Mouse (Mus musculus) forebrain, embryonic 15.5 days (tissue): ENCODE measurements around the gene Cdhr4. TPM values are rescaled to one million over a fixed set of nuclear protein-coding genes. Genes with fewer than 3 reads are reported as not detected.

Experiments used
- ATAC-seq: fragments of 200-750 bp; cut with Nextera tagmentation; replicated peaks from 2 replicates; pipeline ENCODE4 v1.8.0; 2017; ENCODE audit warnings: mild to moderate bottlenecking, moderate TSS enrichment, moderate library complexity
- H3K27ac ChIP-seq: fragments of 300-500 bp; sonication (generic); replicated peaks from 2 replicates; pipeline ENCODE4 v1.5.1; 2015; ENCODE audit warnings: mild to moderate bottlenecking, inconsistent platforms
- H3K27me3 ChIP-seq: fragments of 300-500 bp; sonication (generic); 2 replicates; pipeline ENCODE4 v1.6.1; 2015; ENCODE audit warnings: inconsistent platforms
- H3K36me3 ChIP-seq: fragments of 300-500 bp; sonication (generic); 2 replicates; pipeline ENCODE4 v1.6.1; 2015; ENCODE audit warnings: mild to moderate bottlenecking, inconsistent platforms
- H3K4me1 ChIP-seq: fragments of 300-500 bp; sonication (generic); 2 replicates; pipeline ENCODE4 v1.6.1; 2015; ENCODE audit warnings: inconsistent platforms
- H3K4me2 ChIP-seq: fragments of 300-500 bp; sonication (generic); replicated peaks from 2 replicates; pipeline ENCODE4 v1.6.1; 2015; ENCODE audit warnings: mild to moderate bottlenecking, inconsistent platforms
- H3K4me3 ChIP-seq: fragments of 300-500 bp; sonication (generic); 2 replicates; pipeline ENCODE4 v1.5.1; 2015; ENCODE audit warnings: mild to moderate bottlenecking, inconsistent platforms
- H3K9ac ChIP-seq: fragments of 300-500 bp; sonication (generic); replicated peaks from 2 replicates; pipeline ENCODE4 v1.6.1; 2015; ENCODE audit warnings: mild to moderate bottlenecking, inconsistent platforms
- H3K9me3 ChIP-seq: fragments of 300-500 bp; sonication (generic); 2 replicates; pipeline ENCODE4 v1.6.1; 2016; ENCODE audit warnings: inconsistent platforms
- WGBS: fragments of 180-500 bp; shearing (Covaris S2); methylation state at CpG from one replicate; pipeline ENCODE4 v1.1.7; 2015; ENCODE audit warnings: mixed read lengths; 5-methylcytosine and 5-hydroxymethylcytosine counted together
- polyA plus RNA-seq: library from polyadenylated mRNA; unstranded; fragments of >200 nt; fragmentation: Nextera tagmentation; extraction: Ambion mirVana; gene quantifications from 2 replicates; pipeline ENCODE4 v1.2.1, GENCODE M21; 2015

The Cdhr4 gene
- polyA plus RNA-seq, 1 experiment from 2014 or later = 1.7 TPM

- peak overlapping the region; percentile 83 for H3K27ac ChIP-seq
- no peaks in the 10 kb centered on the region for H3K27me3 ChIP-seq
- peak overlapping the region; percentile 28 for H3K4me2 ChIP-seq
- ATAC-seq = peak; percentile 41
- 38% methylated on average over 5 of the region's 5 CpGs for WGBS
- H3K4me3 ChIP-seq = no peak overlapping the region
- 0 out of 2 replicates have a peak, but pooled peaks cover 4% of the 10 kb centered on the region for H3K36me3 ChIP-seq
- peaks cover 20% of the 10 kb centered on the region for H3K4me1 ChIP-seq
- H3K9me3 ChIP-seq = no peaks in the 10 kb centered on the region
- no peak overlapping the region for H3K9ac ChIP-seq
Observed at GRCm38 (mm10) chr9:107961881-107962280, 30.4 kb upstream of the Cdhr4 start.

GRCm38 (mm10) chr9:107962916-107963315 lies 29.4 kb upstream of the Cdhr4 start:
- H3K9ac ChIP-seq = no peak overlapping the region
- no peak overlapping the region for H3K27ac ChIP-seq
- ATAC-seq = no peak
- H3K4me3 ChIP-seq = no peak overlapping the region
- H3K4me2 ChIP-seq = no peak overlapping the region
- H3K36me3 ChIP-seq = no peaks in the 10 kb centered on the region
- H3K27me3 ChIP-seq = no peaks in the 10 kb centered on the region
- no peaks in the 10 kb centered on the region for H3K9me3 ChIP-seq
- 92% methylated on average over 9 of the region's 9 CpGs for WGBS
- peaks cover 20% of the 10 kb centered on the region for H3K4me1 ChIP-seq

- Histone ChIP-seq H3K9me3 (no peaks in the 10 kb centered on the region), H3K9ac (no peak overlapping the region), H3K27ac (no peak overlapping the region), H3K36me3 (no peaks in the 10 kb centered on the region), H3K4me2 (no peak overlapping the region), H3K27me3 (no peaks in the 10 kb centered on the region), H3K4me1 (peaks cover 20% of the 10 kb centered on the region), H3K4me3 (no peak overlapping the region)
- no peak for ATAC-seq
- WGBS = 28% methylated on average over 5 of the region's 5 CpGs
Observed at GRCm38 (mm10) chr9:107963700-107964099, 28.6 kb upstream of the Cdhr4 start.

GRCm38 (mm10) chr9:107964681-107965080 lies 27.6 kb upstream of the Cdhr4 start:
- Histone ChIP-seq H3K9ac (no peak overlapping the region), H3K4me2 (no peak overlapping the region), H3K9me3 (no peaks in the 10 kb centered on the region), H3K27me3 (no peaks in the 10 kb centered on the region), H3K4me1 (peaks cover 20% of the 10 kb centered on the region), H3K4me3 (no peak overlapping the region), H3K36me3 (no peaks in the 10 kb centered on the region), H3K27ac (no peak overlapping the region)
- ATAC-seq = no peak
- WGBS = 96% methylated on average over 9 of the region's 9 CpGs

- H3K9me3 ChIP-seq = no peaks in the 10 kb centered on the region
- H3K27me3 ChIP-seq = no peaks in the 10 kb centered on the region
- H3K27ac ChIP-seq = no peak overlapping the region
- WGBS = 91% methylated on average over 10 of the region's 10 CpGs
- no peak for ATAC-seq
- no peak overlapping the region for H3K9ac ChIP-seq
- no peak overlapping the region for H3K4me2 ChIP-seq
- peaks cover 7% of the 10 kb centered on the region for H3K4me1 ChIP-seq
- H3K36me3 ChIP-seq = no peaks in the 10 kb centered on the region
- no peak overlapping the region for H3K4me3 ChIP-seq
Observed at GRCm38 (mm10) chr9:107966676-107967075, 25.6 kb upstream of the Cdhr4 start.

GRCm38 (mm10) chr9:107967437-107967836 lies 24.9 kb upstream of the Cdhr4 start:
- Histone ChIP-seq H3K36me3 (no peaks in the 10 kb centered on the region), H3K27me3 (no peaks in the 10 kb centered on the region), H3K4me2 (no peak overlapping the region), H3K9ac (no peak overlapping the region), H3K27ac (no peak overlapping the region), H3K4me1 (no peaks in the 10 kb centered on the region), H3K4me3 (no peak overlapping the region), H3K9me3 (no peaks in the 10 kb centered on the region)
- no peak for ATAC-seq
- WGBS = 88% methylated on average over 6 of the region's 6 CpGs

- 89% methylated on average over 7 of the region's 7 CpGs for WGBS
Observed at GRCm38 (mm10) chr9:107968531-107968930, 23.8 kb upstream of the Cdhr4 start.

GRCm38 (mm10) chr9:107970311-107970710 lies 22.0 kb upstream of the Cdhr4 start:
- Histone ChIP-seq H3K4me3 (no peak overlapping the region), H3K9me3 (no peaks in the 10 kb centered on the region), H3K4me2 (no peak overlapping the region), H3K9ac (no peak overlapping the region), H3K4me1 (no peaks in the 10 kb centered on the region), H3K27ac (no peak overlapping the region), H3K27me3 (no peaks in the 10 kb centered on the region), H3K36me3 (no peaks in the 10 kb centered on the region)
- ATAC-seq = no peak
- WGBS = 91% methylated on average over 5 of the region's 5 CpGs

More at GRCm38 (mm10) chr9:107968531-107968930, 23.8 kb upstream of the Cdhr4 start:
- Histone ChIP-seq H3K9ac (no peak overlapping the region), H3K4me2 (no peak overlapping the region), H3K27me3 (no peaks in the 10 kb centered on the region), H3K36me3 (no peaks in the 10 kb centered on the region), H3K4me3 (no peak overlapping the region), H3K27ac (no peak overlapping the region), H3K4me1 (no peaks in the 10 kb centered on the region), H3K9me3 (no peaks in the 10 kb centered on the region)
- no peak for ATAC-seq

GRCm38 (mm10) chr9:107971690-107972541 lies 20.4 kb upstream of the Cdhr4 start:
- 87% methylated on average over 8 of the region's 8 CpGs for WGBS
- no peaks in the 10 kb centered on the region for H3K4me1 ChIP-seq
- ATAC-seq = no peak
- no peaks in the 10 kb centered on the region for H3K9me3 ChIP-seq
- no peak overlapping the region for H3K4me2 ChIP-seq
- no peak overlapping the region for H3K4me3 ChIP-seq
- no peaks in the 10 kb centered on the region for H3K27me3 ChIP-seq
- H3K36me3 ChIP-seq = no peaks in the 10 kb centered on the region
- H3K9ac ChIP-seq = no peak overlapping the region
- H3K27ac ChIP-seq = no peak overlapping the region

GRCm38 (mm10) chr9:107974491-107975171 lies 17.7 kb upstream of the Cdhr4 start:
- Histone ChIP-seq H3K27ac (no peak overlapping the region), H3K4me2 (no peak overlapping the region), H3K9me3 (no peaks in the 10 kb centered on the region), H3K4me3 (no peak overlapping the region), H3K4me1 (no peaks in the 10 kb centered on the region), H3K9ac (no peak overlapping the region), H3K36me3 (no peaks in the 10 kb centered on the region), H3K27me3 (no peaks in the 10 kb centered on the region)
- 87% methylated on average over 10 of the region's 10 CpGs for WGBS
- ATAC-seq = no peak

- Histone ChIP-seq H3K4me3 (no peak within 1 kb of the TSS), H3K9ac (no peak within 1 kb of the TSS), H3K9me3 (no peaks in the 10 kb centered on the region), H3K4me2 (no peak within 1 kb of the TSS), H3K36me3 (no peaks in the 10 kb centered on the region), H3K4me1 (no peaks in the 10 kb centered on the region), H3K27ac (no peak within 1 kb of the TSS), H3K27me3 (no peaks in the 10 kb centered on the region)
- no peak for ATAC-seq
- WGBS = 74% methylated on average over 12 of the region's 12 CpGs
Observed at GRCm38 (mm10) chr9:107975399-107976386, 16.6 kb upstream of the Cdhr4 start, which contains the start of gene Uba7. TSS of gene Uba7 (plus strand) at chr9:107975505.
